ENCODE assay signal across 8 mouse cellular contexts in the genomic region with DNA sequence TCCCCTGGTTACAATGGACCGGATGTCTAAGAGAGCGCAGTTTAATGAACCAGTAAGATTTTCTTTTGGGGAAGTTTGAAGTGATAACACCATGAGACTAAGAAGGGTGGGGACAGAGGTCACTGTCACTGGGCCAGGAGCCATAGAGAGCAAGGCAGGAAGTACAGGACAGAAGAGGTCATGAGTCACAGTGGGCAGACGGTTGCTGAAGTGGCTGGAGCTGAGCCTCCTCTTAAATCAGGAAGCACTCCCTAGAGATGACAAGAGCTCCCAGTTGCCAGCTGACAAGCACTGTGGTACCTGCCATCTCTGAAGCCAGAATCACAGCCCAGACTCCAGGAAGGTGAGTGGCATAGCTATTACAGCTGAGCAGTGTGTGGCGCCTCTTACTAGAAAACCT.
A peak's percentile ranks its signal among the peaks of the same experiment; 100 is the strongest.
DNase-seq lines count a peak whose midpoint lies in the region.
"Had no signal": no experiment of that assay in that cellular context is flagged by ENCODE, and none has a peak within 500 bp of the region (broad histone marks: within the 10 kb centered on the region; RNA-seq: fewer than 3 reads in every experiment).

No protein-coding gene starts in this region.

- intact Hi-C loops in heart, postnatal 10 days (cut with DNase I) = no loop called here

- DNase-seq in Muller cell, postnatal 12 days (ENCODE audit: inconsistent ontology term) = peak; percentile 28
- peak; percentile 73 to 75 for DNase-seq in adrenal gland, postnatal 36 days
- peak; percentile 75 to 83 for DNase-seq in heart, postnatal 10 days
- DNase-seq in lung, postnatal 10 days = peak; percentile 32
- DNase-seq in embryo, embryonic 11 days = no peak
- DNase-seq in frontal cortex, postnatal 10 days (ENCODE audit: low spot score in 2 of 2) = no peak
- no peak for DNase-seq in ovary, postnatal 36 days (ENCODE audit: low spot score)
- DNase-seq: thymus, adult 18-20 months had no signal

Comparison
In these comparisons a context has a peak if more than half of its experiments do, and no peak if none do; other contexts are left out.
1. DNase-seq: peak in Muller cell, postnatal 12 days (single experiment), adrenal gland, postnatal 36 days (2 of 2), heart, postnatal 10 days (2 of 2) and lung, postnatal 10 days (single experiment); none in embryo, embryonic 11 days (single experiment), frontal cortex, postnatal 10 days (0 of 2) and ovary, postnatal 36 days (single experiment).